Mouse (Mus musculus) lung, adult 2 months (tissue): ENCODE data around the gene Olfr338. TPM values are rescaled to one million over a fixed set of nuclear protein-coding genes. Genes with fewer than 3 reads are reported as not detected.
"Not testable (repeated sequence)": the region's sequence is repeated elsewhere in the genome, so short reads cannot be mapped to it uniquely, and the experiment has no call there.

Source experiments
- DNase-seq: peaks from one replicate; pipeline ENCODE4 v3.0.0; 2022
- H3K4me1 ChIP-seq: fragments of 200-500 bp; 2 replicates; pipeline ENCODE4 v1.6.1; 2011; ENCODE audit warnings: low read length; ENCODE audit not compliant: control insufficient read depth, insufficient read depth
- H3K4me3 ChIP-seq: fragments of 200-500 bp; replicated peaks from 2 replicates; pipeline ENCODE3; 2011; ENCODE audit warnings: low read depth, mild to moderate bottlenecking, control low read depth, low read length; ENCODE audit errors: extremely low read depth
- CTCF ChIP-seq: fragments of 200-500 bp; IDR thresholded peaks from 2 replicates; pipeline ENCODE4 v1.5.1; 2011; ENCODE audit warnings: mild to moderate bottlenecking, low read length, control low read depth; ENCODE audit not compliant: insufficient read depth
- POLR2A ChIP-seq: fragments of 200-500 bp; IDR thresholded peaks from 2 replicates; pipeline ENCODE4 v1.6.1; 2011; ENCODE audit warnings: low read depth, mild to moderate bottlenecking, control low read depth, low read length, borderline replicate concordance; ENCODE audit errors: extremely low read depth
- whole genome bisulfite sequencing: fragments of 180-500 bp; shearing (Covaris S2); methylation state at CpG from one replicate; pipeline ENCODE4 v1.1.7; 2018; 5-methylcytosine and 5-hydroxymethylcytosine counted together
- polyA plus RNA-seq: library from polyadenylated mRNA; depleted of rRNA; stranded (reverse); fragments of >200 nt; gene quantifications from 2 replicates; pipeline ENCODE4 v1.2.3, GENCODE M21; 2012; rRNA removed

Gene Olfr338
- polyA plus RNA-seq = not detected in 2 replicates

DNA sequence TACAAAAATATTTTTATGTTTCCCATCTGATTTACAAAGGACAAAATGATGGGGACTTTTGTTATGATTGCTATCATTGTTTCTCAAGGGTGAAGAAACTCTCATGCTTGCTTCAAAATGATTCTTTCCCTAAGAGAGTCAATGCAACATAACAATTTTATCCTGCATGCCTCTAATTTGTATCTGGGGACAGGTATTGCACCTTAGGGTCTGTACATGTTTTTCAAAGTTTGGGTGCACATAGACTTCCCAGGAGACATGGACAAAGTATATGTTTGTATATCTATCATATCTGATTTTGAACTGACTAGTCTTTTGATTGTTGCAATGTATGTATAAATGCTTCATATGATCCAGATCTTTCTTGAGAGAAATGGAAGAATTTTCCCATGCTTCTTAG lies at the start of gene Olfr338:
Gene Olfr338 (plus strand): TSS at position 301 of the 400 bp plus-strand sequence.
- no peaks in the 10 kb centered on the region for H3K4me1 ChIP-seq
- DNase-seq = no peak
- no peak within 1 kb of the TSS for H3K4me3 ChIP-seq
- TF ChIP-seq CTCF (no peak), POLR2A (no peak)

DNA sequence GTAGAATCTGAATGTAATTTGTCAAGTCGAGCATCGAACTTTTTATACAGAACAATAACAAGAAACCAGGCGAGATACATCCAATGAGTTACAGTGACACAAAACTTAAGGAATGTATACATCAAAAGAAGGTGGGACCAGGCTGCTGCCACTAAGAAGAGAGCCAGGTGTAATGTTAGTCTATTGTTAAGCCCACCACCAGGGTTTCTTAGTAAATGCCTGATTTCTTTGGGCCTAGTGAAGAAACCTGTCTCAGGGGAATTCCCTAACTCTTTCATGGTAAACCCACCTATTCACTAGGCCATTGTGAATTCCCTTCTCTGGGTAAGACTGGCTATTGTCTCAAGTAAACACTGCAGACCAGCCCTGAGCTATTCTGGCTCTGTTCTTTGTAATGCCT lies 41.9 kb downstream of the Olfr338 start:
- DNase-seq, H3K4me3 ChIP-seq: not testable (repeated sequence)
- 75% methylated on average over 3 of the region's 3 CpGs for WGBS

DNA sequence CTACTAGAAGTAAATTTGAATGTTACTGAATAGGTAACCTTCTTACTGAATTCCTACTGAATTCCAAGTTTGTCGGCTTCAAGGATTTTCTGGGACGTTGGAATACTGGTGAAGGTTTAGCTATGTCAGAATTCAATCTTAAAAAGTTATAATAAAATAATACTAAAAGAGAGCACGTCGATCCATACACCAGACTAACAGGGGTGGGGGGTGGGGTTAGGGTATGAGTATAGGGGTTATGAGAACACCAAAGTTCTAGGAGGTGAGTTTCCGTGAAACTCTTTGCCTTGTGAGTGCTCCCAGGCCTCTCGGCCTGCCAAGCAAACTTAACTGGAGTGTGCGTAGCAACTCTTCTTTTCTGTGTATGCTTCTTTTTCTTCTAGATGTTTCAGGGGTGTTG lies 42.3 kb downstream of the Olfr338 start:
- H3K4me3 ChIP-seq, H3K4me1 ChIP-seq, DNase-seq: not testable (repeated sequence)
- 90% methylated on average over 7 of the region's 7 CpGs for WGBS

More for the DNA sequence above, 41.9 kb downstream of the Olfr338 start:
- not testable (repeated sequence) for H3K4me1 ChIP-seq

DNA sequence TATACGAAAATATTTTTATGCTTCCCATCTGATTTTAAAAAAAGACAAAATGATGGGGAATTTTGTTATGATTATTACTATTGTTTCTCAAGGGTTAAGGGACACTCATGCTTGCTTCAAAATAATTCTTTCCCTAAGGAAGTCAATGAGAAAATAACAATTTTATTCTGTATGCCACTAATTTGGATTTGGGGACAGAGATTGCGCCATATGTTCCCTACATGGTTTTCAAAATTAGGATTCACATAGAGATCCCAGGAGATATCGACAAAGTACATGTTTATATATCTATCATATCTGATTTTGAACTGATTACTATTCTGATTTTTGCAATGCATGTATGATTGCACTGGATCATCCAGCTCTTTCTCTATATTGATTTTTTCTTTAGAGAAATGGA lies 45.3 kb downstream of the Olfr338 start, which contains the start of gene Olfr339:
Gene Olfr339 (plus strand): TSS at position 301 of the 400 bp plus-strand sequence.
- TF ChIP-seq CTCF (no peak), POLR2A (no peak)
- WGBS = 81% methylated on average over 3 of the region's 3 CpGs
- no peak for DNase-seq
- Histone ChIP-seq H3K4me3 (no peak within 1 kb of the TSS), H3K4me1 (no peaks in the 10 kb centered on the region)

Other genes starting within 250 kb of the Olfr338 start
- gene Mrrf, start 237.1 kb upstream of the Olfr338 start, polyA plus RNA-seq = 18.2 and 24.5 TPM in 2 replicates
- gene Rbm18, start 236.7 kb upstream of the Olfr338 start, polyA plus RNA-seq = 10.6 and 14.5 TPM in 2 replicates
- 58.4 and 66.1 TPM in 2 replicates for gene Ptgs1, start 143.1 kb upstream of the Olfr338 start, polyA plus RNA-seq
- gene Olfr339, start 45.4 kb downstream of the Olfr338 start, polyA plus RNA-seq = not detected in 2 replicates
- gene Olfr340, start 79.1 kb downstream of the Olfr338 start, polyA plus RNA-seq = not detected in 2 replicates
- gene Olfr341, start 108.9 kb downstream of the Olfr338 start, polyA plus RNA-seq = not detected in 2 replicates
- not detected in 2 replicates for gene Olfr342, start 151.5 kb downstream of the Olfr338 start, polyA plus RNA-seq
- not detected in 2 replicates for gene Olfr344, start 193.1 kb downstream of the Olfr338 start, polyA plus RNA-seq